Mouse (Mus musculus) erythroblast, embryonic 14.5 days (primary cell): ENCODE data around the gene Engase. TPM values are rescaled to one million over a fixed set of nuclear protein-coding genes. Genes with fewer than 3 reads are reported as not detected.

Experiments
- H3K27me3 ChIP-seq: 2 replicates; pipeline ENCODE4 v1.6.1; 2012; ENCODE audit warnings: inconsistent platforms; ENCODE audit not compliant: control insufficient read depth
- H3K36me3 ChIP-seq: 2 replicates; pipeline ENCODE4 v1.6.1; 2012; ENCODE audit warnings: mild to moderate bottlenecking, inconsistent platforms; ENCODE audit not compliant: control insufficient read depth
- H3K4me1 ChIP-seq: 2 replicates; pipeline ENCODE4 v1.6.1; 2012; ENCODE audit warnings: inconsistent platforms; ENCODE audit not compliant: control insufficient read depth
- H3K4me3 ChIP-seq: replicated peaks from 2 replicates; pipeline ENCODE3; 2012; ENCODE audit warnings: moderate library complexity, mild to moderate bottlenecking, inconsistent platforms
- H3K9me3 ChIP-seq: 2 replicates; pipeline ENCODE4 v1.6.1; 2012; ENCODE audit warnings: low read length, inconsistent platforms, mixed read lengths; ENCODE audit not compliant: control insufficient read depth
- GATA1 ChIP-seq: IDR thresholded peaks from 2 replicates; pipeline ENCODE4 v1.6.1; 2012; ENCODE audit warnings: low read length, inconsistent platforms, mixed read lengths
- TAL1 ChIP-seq: IDR thresholded peaks from 3 replicates; pipeline ENCODE4 v1.6.1; 2012; ENCODE audit warnings: low read length, inconsistent platforms, mixed read lengths
- polyA plus RNA-seq: library from polyadenylated mRNA; stranded (reverse); fragments of >175 nt; gene quantifications from 2 replicates; pipeline ENCODE4 v1.2.3, GENCODE M21; 2012

Engase gene
- polyA plus RNA-seq, 1 experiment, result 0.73 TPM

- Histone ChIP-seq H3K36me3 (no peaks in the 10 kb centered on the region), H3K9me3 (no peaks in the 10 kb centered on the region), H3K4me3 (no peak overlapping the region), H3K4me1 (peaks cover 8% of the 10 kb centered on the region), H3K27me3 (peaks cover 6% of the 10 kb centered on the region; the same call in 1 of the 2 replicates)
- no peak for TF ChIP-seq GATA1
- TF ChIP-seq TAL1, result no peak
Observed at GRCm38 (mm10) chr11:118494001-118494737, 17.5 kb downstream of the Engase start.

- Histone ChIP-seq H3K4me1 (peaks cover 8% of the 10 kb centered on the region), H3K36me3 (no peaks in the 10 kb centered on the region), H3K9me3 (no peaks in the 10 kb centered on the region), H3K4me3 (no peak overlapping the region), H3K27me3 (peaks cover 6% of the 10 kb centered on the region; the same call in 1 of the 2 replicates)
- TF ChIP-seq TAL1 (no peak), GATA1 (no peak)
Observed at GRCm38 (mm10) chr11:118495065-118495464, 18.4 kb downstream of the Engase start.

- H3K36me3 ChIP-seq, result no peaks in the 10 kb centered on the region
- no peaks in the 10 kb centered on the region for H3K4me1 ChIP-seq
- H3K27me3 ChIP-seq, result peaks cover 5% of the 10 kb centered on the region; the same call in 1 of the 2 replicates
- TF ChIP-seq TAL1, result no peak
- TF ChIP-seq GATA1, result no peak
- no peaks in the 10 kb centered on the region for H3K9me3 ChIP-seq
- H3K4me3 ChIP-seq, result no peak overlapping the region
Observed at GRCm38 (mm10) chr11:118496066-118496689, 19.5 kb downstream of the Engase start.

GRCm38 (mm10) chr11:118502990-118503389, 26.4 kb downstream of the Engase start:
- peaks cover 22% of the 10 kb centered on the region for H3K27me3 ChIP-seq
- no peaks in the 10 kb centered on the region for H3K4me1 ChIP-seq
- no peaks in the 10 kb centered on the region for H3K9me3 ChIP-seq
- TF ChIP-seq TAL1 (no peak), GATA1 (no peak)
- H3K4me3 ChIP-seq, result no peak overlapping the region
- H3K36me3 ChIP-seq, result no peaks in the 10 kb centered on the region

GRCm38 (mm10) chr11:118503418-118504179, 27.0 kb downstream of the Engase start:
- H3K27me3 ChIP-seq, result peaks cover 22% of the 10 kb centered on the region
- H3K36me3 ChIP-seq, result no peaks in the 10 kb centered on the region

GRCm38 (mm10) chr11:118504180-118504454, 27.5 kb downstream of the Engase start:
- Histone ChIP-seq H3K4me3 (no peak overlapping the region), H3K4me1 (no peaks in the 10 kb centered on the region), H3K36me3 (no peaks in the 10 kb centered on the region), H3K9me3 (no peaks in the 10 kb centered on the region), H3K27me3 (peaks cover 22% of the 10 kb centered on the region)
- TF ChIP-seq GATA1 (no peak), TAL1 (no peak)

More at GRCm38 (mm10) chr11:118503418-118504179, 27.0 kb downstream of the Engase start:
- no peaks in the 10 kb centered on the region for H3K4me1 ChIP-seq
- no peaks in the 10 kb centered on the region for H3K9me3 ChIP-seq
- no peak overlapping the region for H3K4me3 ChIP-seq
- TF ChIP-seq GATA1 (no peak), TAL1 (no peak)

GRCm38 (mm10) chr11:118507095-118507494, 30.5 kb downstream of the Engase start:
- no peak overlapping the region for H3K4me3 ChIP-seq
- no peaks in the 10 kb centered on the region for H3K36me3 ChIP-seq
- H3K4me1 ChIP-seq, result no peaks in the 10 kb centered on the region
- H3K9me3 ChIP-seq, result no peaks in the 10 kb centered on the region
- H3K27me3 ChIP-seq, result peaks cover 22% of the 10 kb centered on the region
- TF ChIP-seq TAL1 (no peak), GATA1 (no peak)

- Histone ChIP-seq H3K9me3 (no peaks in the 10 kb centered on the region), H3K36me3 (no peaks in the 10 kb centered on the region), H3K27me3 (peaks cover 22% of the 10 kb centered on the region), H3K4me1 (no peaks in the 10 kb centered on the region), H3K4me3 (no peak overlapping the region)
- no peak for TF ChIP-seq GATA1
- no peak for TF ChIP-seq TAL1
Observed at GRCm38 (mm10) chr11:118507904-118508303, 31.3 kb downstream of the Engase start.

GRCm38 (mm10) chr11:118508341-118508740, 31.7 kb downstream of the Engase start:
- Histone ChIP-seq H3K36me3 (no peaks in the 10 kb centered on the region), H3K4me1 (no peaks in the 10 kb centered on the region), H3K4me3 (no peak overlapping the region), H3K27me3 (peaks cover 17% of the 10 kb centered on the region), H3K9me3 (no peaks in the 10 kb centered on the region)
- TF ChIP-seq TAL1 (no peak), GATA1 (no peak)
